Mouse (Mus musculus) CH12.LX (cell line): Measurements from ENCODE around the gene Cplx2. TPM values are rescaled to one million over a fixed set of nuclear protein-coding genes. Genes with fewer than 3 reads are reported as not detected.

ENCODE experiments used
- DNase-seq: peaks from one replicate; pipeline ENCODE4 v3.0.0-alpha.2; 2013; ENCODE audit errors: extremely low read depth
- H3K27ac ChIP-seq: 2 replicates; pipeline ENCODE4 v1.5.1; 2012; ENCODE audit warnings: low read depth, mild to moderate bottlenecking, control low read depth, moderate library complexity; ENCODE audit not compliant: insufficient read depth
- H3K27me3 ChIP-seq: replicated peaks from 2 replicates; pipeline ENCODE3; 2012; ENCODE audit warnings: inconsistent platforms
- H3K36me3 ChIP-seq, 2 experiments: replicated peaks in 1 of 2; 2 replicates each; pipeline versions ENCODE3 to v1.6.1; 2012; ENCODE audit warnings: inconsistent platforms in 1 of 2, low read length in 1 of 2, mild to moderate bottlenecking in 1 of 2, mixed read lengths in 1 of 2, moderate library complexity in 1 of 2; ENCODE audit not compliant: control insufficient read depth in 1 of 2, insufficient read depth in 1 of 2
- H3K4me1 ChIP-seq, 2 experiments: 2 replicates each; pipeline ENCODE4 v1.6.1; 2012; ENCODE audit warnings: inconsistent platforms in 1 of 2, moderate library complexity in 1 of 2; ENCODE audit not compliant: insufficient read depth in 2 of 2, control insufficient read depth in 1 of 2
- H3K4me2 ChIP-seq: 2 replicates; pipeline ENCODE4 v1.6.1; 2012; ENCODE audit warnings: low read depth, mild to moderate bottlenecking, control low read depth; ENCODE audit not compliant: poor library complexity, insufficient read depth, severe bottlenecking
- H3K4me3 ChIP-seq, 3 experiments: fragments of 150-350 bp in 1 of 3; sonication (generic) in 1 of 3; replicated peaks in 1 of 3; 2 replicates each; pipeline versions ENCODE3 to v1.5.1; 2011 to 2012; ENCODE audit warnings: low read depth in 2 of 3, low read length in 2 of 3, mild to moderate bottlenecking in 2 of 3, moderate library complexity in 2 of 3, control low read depth in 1 of 3, improper control_type of control experiment in 1 of 3, inconsistent platforms in 1 of 3, mixed read lengths in 1 of 3; ENCODE audit not compliant: poor library complexity in 1 of 3
- H3K79me2 ChIP-seq: replicated peaks from 2 replicates; pipeline ENCODE4 v1.6.1; 2012; ENCODE audit warnings: mild to moderate bottlenecking, moderate library complexity; ENCODE audit not compliant: control insufficient read depth, poor library complexity, insufficient read depth, severe bottlenecking; ENCODE audit errors: extremely low read depth
- H3K9ac ChIP-seq: 2 replicates; pipeline ENCODE4 v1.6.1; 2012; ENCODE audit warnings: low read depth, mild to moderate bottlenecking, control low read depth, moderate library complexity; ENCODE audit not compliant: insufficient read depth
- H3K9me3 ChIP-seq: replicated peaks from 2 replicates; pipeline ENCODE3; 2012; ENCODE audit warnings: low read length, inconsistent platforms, mixed read lengths
- BHLHE40 ChIP-seq: IDR thresholded peaks from 2 replicates; pipeline ENCODE4 v1.6.1; 2011; ENCODE audit warnings: mild to moderate bottlenecking, low read depth, low read length, improper control_type of control experiment
- CHD1 ChIP-seq: IDR thresholded peaks from 2 replicates; pipeline ENCODE4 v1.6.1; 2012; ENCODE audit warnings: low read depth, low read length, improper control_type of control experiment, inconsistent platforms
- CHD2 ChIP-seq: IDR thresholded peaks from 2 replicates; pipeline ENCODE4 v1.6.1; 2011; ENCODE audit warnings: low read length, improper control_type of control experiment
- CTCF ChIP-seq, 2 experiments: IDR thresholded peaks in 1 of 2; conservative IDR thresholded peaks in 1 of 2; 2 replicates each; pipeline ENCODE4 v1.5.1; 2011 to 2012; ENCODE audit warnings: low read depth in 2 of 2, low read length in 2 of 2, improper control_type of control experiment in 1 of 2, inconsistent platforms in 1 of 2, mild to moderate bottlenecking in 1 of 2, moderate library complexity in 1 of 2
- E2F4 ChIP-seq: IDR thresholded peaks from 2 replicates; pipeline ENCODE4 v1.6.1; 2011; ENCODE audit warnings: low read depth, low read length, improper control_type of control experiment; ENCODE audit not compliant: insufficient replicate concordance
- ELF1 ChIP-seq: IDR thresholded peaks from 2 replicates; pipeline ENCODE4 v1.6.1; 2014; ENCODE audit warnings: low read depth, mild to moderate bottlenecking, inconsistent platforms, low read length, improper control_type of control experiment
- ETS1 ChIP-seq: conservative IDR thresholded peaks from 2 replicates; pipeline ENCODE4 v1.6.1; 2012; ENCODE audit warnings: low read depth, mild to moderate bottlenecking, inconsistent platforms, low read length, improper control_type of control experiment, moderate library complexity
- HCFC1 ChIP-seq: IDR thresholded peaks from 2 replicates; pipeline ENCODE4 v1.6.1; 2012; ENCODE audit warnings: low read depth, mild to moderate bottlenecking, inconsistent platforms, low read length, improper control_type of control experiment
- IRF4 ChIP-seq: IDR thresholded peaks from 2 replicates; pipeline ENCODE4 v1.6.1; 2014; ENCODE audit warnings: low read depth, mild to moderate bottlenecking, inconsistent platforms, low read length, improper control_type of control experiment
- JUND ChIP-seq: conservative IDR thresholded peaks from 2 replicates; pipeline ENCODE4 v1.6.1; 2011; ENCODE audit warnings: low read depth, low read length, improper control_type of control experiment
- KAT2A ChIP-seq: IDR thresholded peaks from 2 replicates; pipeline ENCODE4 v1.6.1; 2012; ENCODE audit warnings: low read length, improper control_type of control experiment, inconsistent platforms; ENCODE audit not compliant: insufficient replicate concordance
- MAX ChIP-seq: IDR thresholded peaks from 2 replicates; pipeline ENCODE4 v1.6.1; 2011; ENCODE audit warnings: low read length, improper control_type of control experiment
- MXI1 ChIP-seq: IDR thresholded peaks from 2 replicates; pipeline ENCODE4 v1.6.1; 2011; ENCODE audit warnings: mild to moderate bottlenecking, low read depth, low read length, improper control_type of control experiment
- NRF1 ChIP-seq: IDR thresholded peaks from 2 replicates; pipeline ENCODE4 v1.6.1; 2014; ENCODE audit warnings: low read depth, mild to moderate bottlenecking, inconsistent platforms, low read length, improper control_type of control experiment, moderate library complexity
- PAX5 ChIP-seq: IDR thresholded peaks from 2 replicates; pipeline ENCODE4 v1.6.1; 2012; ENCODE audit warnings: low read length, inconsistent platforms, mixed read lengths
- POLR2A ChIP-seq: IDR thresholded peaks from 2 replicates; pipeline ENCODE4 v1.6.1; 2011; ENCODE audit warnings: low read depth, mild to moderate bottlenecking, improper control_type of control experiment, low read length
- SMC3 ChIP-seq: IDR thresholded peaks from 2 replicates; pipeline ENCODE4 v1.6.1; 2011; ENCODE audit warnings: low read depth, low read length, improper control_type of control experiment
- TCF12 ChIP-seq: IDR thresholded peaks from 2 replicates; pipeline ENCODE4 v1.6.1; 2014; ENCODE audit warnings: low read depth, mild to moderate bottlenecking, inconsistent platforms, low read length, improper control_type of control experiment
- USF1 ChIP-seq: IDR thresholded peaks from 2 replicates; pipeline ENCODE4 v1.6.1; 2014; ENCODE audit warnings: low read depth, mild to moderate bottlenecking, inconsistent platforms, low read length, improper control_type of control experiment
- USF2 ChIP-seq: conservative IDR thresholded peaks from 2 replicates; pipeline ENCODE4 v1.6.1; 2011; ENCODE audit warnings: low read depth, low read length, improper control_type of control experiment
- dilution Hi-C: fragments of 300-500 bp; cut with MboI; formaldehyde crosslinking; loops from 2 replicates; pipeline ENCODE4 v1.14.3; 2020; ENCODE audit warnings: low sequenced_read_pairs; ENCODE audit not compliant: extremely low pct_unique_long_range_greater_than_20kb, extremely low pct_ligation_motif_present
- in situ Hi-C: fragments of 300-500 bp; cut with MboI; formaldehyde crosslinking; loops from 3 replicates; pipeline ENCODE4 v1.14.3; 2019; ENCODE audit warnings: low sequenced_read_pairs, low pct_ligation_motif_present, low pct_unique_long_range_greater_than_20kb, mixed read lengths
- polyA plus RNA-seq: library from polyadenylated mRNA; unstranded; fragments of >175 nt; gene quantifications from 2 replicates; pipeline ENCODE4 v1.2.1, GENCODE M21; 2012; ENCODE audit warnings: low read depth; ENCODE audit not compliant: insufficient read length
- total RNA-seq, 2 experiments: library from RNA; depleted of rRNA; stranded (reverse); fragments of 300-350 nt in 1 of 2; fragments of >200 nt in 1 of 2; gene quantifications; 2 replicates each; pipeline ENCODE4 v1.2.3; 2012 to 2014

Cplx2 gene
- total and polyA plus RNA-seq, 3 experiments = 0.05 to 0.21 (median 0.19) TPM

- Histone ChIP-seq H3K36me3 (no peaks in the 10 kb centered on the region), H3K27ac (no peak overlapping the region), H3K9ac (no peak overlapping the region), H3K4me1 (peaks cover 0 to 32% of the 10 kb centered on the region in 2 experiments; a peak in 2 of 4 replicates), H3K9me3 (peaks cover 4% of the 10 kb centered on the region), H3K79me2 (no peaks in the 10 kb centered on the region), H3K27me3 (peaks cover 2% of the 10 kb centered on the region), H3K4me2 (no peak overlapping the region), H3K4me3 (no peak overlapping the region)
- in situ Hi-C loops (no loop called here), dilution Hi-C loops (no loop called here)
- no peak for DNase-seq
- no peak for TF ChIP-seq JUND
- TF ChIP-seq ELF1 = no peak
- TF ChIP-seq IRF4 = no peak
- no peak for TF ChIP-seq CHD1
These were observed 57.6 kb downstream of the Cplx2 start for GRCm38 (mm10) chr13:54428771-54429170.

DNA sequence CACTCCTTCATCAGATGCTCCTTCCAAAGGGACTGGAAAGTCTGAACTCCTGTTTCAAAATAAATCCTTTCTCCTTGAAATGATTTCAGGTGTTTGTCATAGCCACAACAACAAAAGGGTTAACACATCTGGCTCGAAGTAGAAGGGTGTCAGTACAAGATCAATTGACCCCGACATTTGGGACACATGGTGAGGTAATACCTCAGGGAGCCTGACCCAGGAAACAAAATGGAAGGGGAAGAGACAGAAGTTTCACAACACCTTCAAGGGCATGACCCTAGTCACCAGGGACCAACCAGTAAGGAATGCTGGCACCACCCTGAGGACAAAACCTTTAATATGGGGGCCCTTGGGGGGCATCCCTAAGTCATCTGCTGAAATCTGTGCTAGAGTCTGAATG is 58.9 kb downstream of the Cplx2 start:
- in situ Hi-C loops = no loop called here
- TF ChIP-seq CHD1 (no peak), MAX (no peak), USF2 (no peak), ETS1 (no peak), BHLHE40 (no peak), MXI1 (no peak), PAX5 (no peak)
- dilution Hi-C loops = no loop called here
- Histone ChIP-seq H3K36me3 (no peaks in the 10 kb centered on the region), H3K4me2 (no peak overlapping the region), H3K9ac (no peak overlapping the region), H3K9me3 (no peaks in the 10 kb centered on the region), H3K4me1 (peaks cover 0 to 22% of the 10 kb centered on the region in 2 experiments; a peak in 2 of 4 replicates), H3K27ac (no peak overlapping the region), H3K4me3 (no peak overlapping the region), H3K27me3 (peaks cover 4% of the 10 kb centered on the region), H3K79me2 (no peaks in the 10 kb centered on the region)
- DNase-seq = no peak

DNA sequence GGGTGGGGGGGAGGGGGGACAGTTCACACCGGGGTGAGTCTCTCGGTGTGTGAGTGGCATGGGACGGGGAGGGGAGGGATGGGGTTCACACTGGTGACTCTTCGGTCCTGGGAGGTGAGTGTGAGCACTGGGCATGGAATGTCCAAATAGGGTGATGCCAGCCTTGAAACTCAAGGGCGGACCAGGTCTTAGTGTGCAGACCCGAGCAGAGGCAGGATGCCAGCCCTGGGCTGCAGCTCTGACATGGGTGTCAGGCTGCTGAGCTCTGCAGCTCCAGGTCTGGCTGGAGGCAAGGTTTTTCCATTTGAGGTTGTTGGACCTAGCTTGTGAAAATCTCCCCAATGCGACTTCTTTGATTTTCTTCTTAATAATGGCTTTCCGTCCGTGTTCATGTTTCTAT is 60.0 kb downstream of the Cplx2 start:
- Histone ChIP-seq H3K27me3 (peaks cover 4% of the 10 kb centered on the region), H3K4me1 (peaks cover 0 to 14% of the 10 kb centered on the region in 2 experiments; a peak in 2 of 4 replicates), H3K36me3 (no peaks in the 10 kb centered on the region), H3K27ac (no peak overlapping the region), H3K79me2 (no peaks in the 10 kb centered on the region), H3K9ac (no peak overlapping the region), H3K9me3 (no peaks in the 10 kb centered on the region), H3K4me2 (no peak overlapping the region), H3K4me3 (no peak overlapping the region)
- in situ Hi-C loops (no loop called here), dilution Hi-C loops (no loop called here)
- DNase-seq = no peak
- TF ChIP-seq USF1 = no peak
- TF ChIP-seq IRF4 = no peak
- TF ChIP-seq NRF1 = no peak
- TF ChIP-seq HCFC1 = no peak
- no peak for TF ChIP-seq KAT2A
- no peak for TF ChIP-seq CTCF (conservative IDR thresholded peaks at IDR 0.05 in 1 of 2, IDR thresholded peaks at IDR 0.05 in 1 of 2; ENCODE audit: low read depth in 2 of 2, low read length in 2 of 2)
- TF ChIP-seq POLR2A = no peak
- TF ChIP-seq TCF12 = no peak
- TF ChIP-seq ELF1 = no peak
- TF ChIP-seq E2F4 = no peak
- TF ChIP-seq MAX = no peak
- TF ChIP-seq CHD2 = no peak
- no peak for TF ChIP-seq CHD1
- TF ChIP-seq SMC3 = no peak
